Mouse (Mus musculus) embryonic facial prominence, embryonic 10.5 days (tissue): ENCODE data around the gene Plcb1. TPM values are rescaled to one million over a fixed set of nuclear protein-coding genes. Genes with fewer than 3 reads are reported as not detected.

Experiments used
- DNase-seq: peaks from one replicate; pipeline ENCODE4 v3.0.0-alpha.2; 2017; ENCODE audit warnings: low spot score
- H3K27ac ChIP-seq: fragments of 300-500 bp; sonication (generic); replicated peaks from 2 replicates; pipeline ENCODE4 v1.5.1; 2016; ENCODE audit warnings: mild to moderate bottlenecking
- H3K27me3 ChIP-seq: fragments of 300-500 bp; sonication (generic); replicated peaks from 2 replicates; pipeline ENCODE4 v1.6.1; 2016; ENCODE audit warnings: low read depth, mild to moderate bottlenecking; ENCODE audit not compliant: poor library complexity, severe bottlenecking
- H3K36me3 ChIP-seq: fragments of 300-500 bp; sonication (generic); replicated peaks from 2 replicates; pipeline ENCODE4 v1.6.1; 2016; ENCODE audit warnings: mild to moderate bottlenecking, moderate library complexity
- H3K4me1 ChIP-seq: fragments of 300-500 bp; sonication (generic); 2 replicates; pipeline ENCODE4 v1.6.1; 2016
- H3K4me3 ChIP-seq: fragments of 300-500 bp; sonication (generic); 2 replicates; pipeline ENCODE4 v1.5.1; 2016; ENCODE audit warnings: mild to moderate bottlenecking, moderate library complexity
- H3K9me3 ChIP-seq: fragments of 300-500 bp; sonication (generic); 2 replicates; pipeline ENCODE4 v1.6.1; 2016; ENCODE audit warnings: mild to moderate bottlenecking
- WGBS: fragments of 180-500 bp; shearing (Covaris S2); methylation state at CpG from one replicate; pipeline ENCODE4 v1.1.7; 2016; 5-methylcytosine and 5-hydroxymethylcytosine counted together
- polyA plus RNA-seq: library from polyadenylated mRNA; unstranded; fragments of >200 nt; fragmentation: Nextera tagmentation; extraction: Ambion mirVana; gene quantifications from 2 replicates; pipeline ENCODE4 v1.2.1, GENCODE M21; 2016

Plcb1 gene
- polyA plus RNA-seq, 1 experiment from 2014 or later: 6.0 TPM

DNA sequence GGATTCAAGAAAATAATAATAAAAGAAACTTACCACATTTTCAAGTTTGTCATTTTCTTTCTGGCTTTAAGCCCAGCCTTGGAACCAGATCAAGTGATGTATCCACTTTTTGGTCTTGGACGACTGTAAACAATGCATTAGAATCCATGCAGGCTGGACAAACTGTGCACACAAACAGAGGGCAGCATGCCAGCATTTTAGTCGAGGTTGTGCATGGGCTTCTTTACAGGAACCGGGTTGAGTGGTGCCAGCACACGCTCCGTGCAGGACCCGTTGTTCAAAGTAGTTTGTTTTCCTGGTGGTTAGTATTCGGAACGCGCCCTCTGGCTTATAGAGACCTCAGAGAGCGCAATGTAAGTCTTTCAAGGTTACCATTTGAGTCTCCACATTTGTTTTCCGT is 30.5 kb downstream of the Plcb1 start:
- DNase-seq: no peak
- WGBS: 87% methylated on average over 11 of the region's 11 CpGs

DNA sequence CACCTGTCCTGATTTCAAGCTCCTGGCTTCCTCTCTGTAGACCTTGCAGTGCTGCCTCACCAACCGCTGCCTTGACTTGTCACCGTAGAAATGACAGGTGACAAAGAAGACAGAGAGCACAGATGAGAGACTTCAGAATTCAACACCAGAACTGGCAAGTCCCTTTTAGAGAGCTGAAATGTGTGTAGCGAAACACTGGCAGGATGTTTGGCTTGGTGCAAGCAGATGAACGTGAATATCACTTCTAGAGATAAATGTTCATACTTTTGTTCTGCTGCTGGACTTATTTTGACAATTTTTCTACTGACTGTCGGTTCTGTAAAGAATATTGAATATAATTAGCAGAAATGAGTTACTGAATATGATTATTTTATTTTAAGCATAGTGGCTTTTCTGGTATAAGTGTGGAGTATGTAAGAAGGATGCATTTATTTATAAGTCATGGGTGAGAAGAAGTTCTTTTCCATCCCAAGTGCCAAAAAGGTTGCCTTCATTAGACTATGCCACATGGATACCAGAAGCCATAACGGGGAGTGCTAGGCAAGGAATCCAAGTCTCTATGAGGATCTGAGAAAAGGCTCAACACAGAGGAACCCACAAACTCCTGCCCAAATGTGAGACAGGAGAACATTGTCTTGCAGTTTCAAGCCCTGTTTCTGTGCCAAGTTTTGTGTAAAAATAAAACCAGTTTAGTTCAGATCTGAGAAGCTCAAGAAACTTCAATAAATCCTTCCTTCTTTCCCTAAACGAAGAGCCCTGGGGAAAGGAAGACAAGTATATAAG is 31.4 kb downstream of the Plcb1 start:
- H3K4me3 ChIP-seq: no peak overlapping the region
- H3K27ac ChIP-seq: no peak overlapping the region
- H3K36me3 ChIP-seq: no peaks in the 10 kb centered on the region
- WGBS: 91% methylated on average over 7 of the region's 7 CpGs
- H3K9me3 ChIP-seq: no peaks in the 10 kb centered on the region
- no peak for DNase-seq
- no peaks in the 10 kb centered on the region for H3K27me3 ChIP-seq
- no peaks in the 10 kb centered on the region for H3K4me1 ChIP-seq

More for the DNA sequence above, 30.5 kb downstream of the Plcb1 start:
- Histone ChIP-seq H3K4me1 (no peaks in the 10 kb centered on the region), H3K27ac (no peak overlapping the region), H3K4me3 (no peak overlapping the region), H3K36me3 (no peaks in the 10 kb centered on the region), H3K27me3 (no peaks in the 10 kb centered on the region), H3K9me3 (no peaks in the 10 kb centered on the region)

DNA sequence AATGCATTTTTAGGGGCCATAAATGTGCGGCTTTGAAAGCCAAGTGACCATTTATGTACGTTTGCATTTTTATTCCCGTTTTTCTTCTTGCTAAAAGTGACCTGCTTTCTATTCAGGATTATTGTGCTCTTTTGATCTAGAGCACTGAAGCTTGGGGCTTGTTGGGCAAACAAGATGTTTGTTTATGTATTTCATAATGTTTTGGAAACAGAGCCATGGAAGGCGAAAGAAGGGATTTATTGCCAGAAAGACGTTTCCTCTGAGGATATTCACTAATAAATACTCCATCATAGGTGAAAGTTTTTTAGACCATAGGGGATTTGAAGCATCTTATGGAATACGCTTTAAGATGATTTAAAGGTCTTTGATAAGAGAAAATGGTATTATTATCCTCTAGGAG is 35.3 kb downstream of the Plcb1 start:
- no peak overlapping the region for H3K4me3 ChIP-seq
- 83% methylated on average over 6 of the region's 6 CpGs for WGBS
- peaks cover 7% of the 10 kb centered on the region for H3K4me1 ChIP-seq
- H3K27ac ChIP-seq: no peak overlapping the region
- H3K27me3 ChIP-seq: no peaks in the 10 kb centered on the region
- no peak for DNase-seq
- no peaks in the 10 kb centered on the region for H3K9me3 ChIP-seq
- H3K36me3 ChIP-seq: no peaks in the 10 kb centered on the region

DNA sequence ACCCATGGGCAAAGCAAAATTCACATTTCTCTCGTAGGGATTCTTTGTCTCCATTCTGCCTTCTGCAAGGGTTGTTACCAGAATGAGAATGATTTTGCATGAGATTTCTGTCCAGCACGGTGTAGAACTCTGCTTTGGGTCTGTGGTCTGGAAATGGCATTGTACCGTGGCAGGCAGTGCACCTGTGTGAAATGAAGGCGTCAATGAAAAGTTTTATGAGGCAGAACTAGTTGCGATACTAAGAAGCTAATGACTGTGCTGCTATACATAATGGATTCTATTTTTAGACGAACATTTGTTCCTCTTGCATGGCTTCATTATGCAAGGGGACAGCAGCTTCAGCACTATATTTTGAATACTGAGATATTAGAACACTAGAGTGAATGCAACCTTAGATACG is 39.8 kb downstream of the Plcb1 start:
- no peaks in the 10 kb centered on the region for H3K36me3 ChIP-seq
- no peaks in the 10 kb centered on the region for H3K9me3 ChIP-seq
- no peaks in the 10 kb centered on the region for H3K27me3 ChIP-seq
- H3K27ac ChIP-seq: no peak overlapping the region
- peaks cover 14% of the 10 kb centered on the region for H3K4me1 ChIP-seq
- H3K4me3 ChIP-seq: no peak overlapping the region
- WGBS: 75% methylated on average over 7 of the region's 7 CpGs
- DNase-seq: no peak

DNA sequence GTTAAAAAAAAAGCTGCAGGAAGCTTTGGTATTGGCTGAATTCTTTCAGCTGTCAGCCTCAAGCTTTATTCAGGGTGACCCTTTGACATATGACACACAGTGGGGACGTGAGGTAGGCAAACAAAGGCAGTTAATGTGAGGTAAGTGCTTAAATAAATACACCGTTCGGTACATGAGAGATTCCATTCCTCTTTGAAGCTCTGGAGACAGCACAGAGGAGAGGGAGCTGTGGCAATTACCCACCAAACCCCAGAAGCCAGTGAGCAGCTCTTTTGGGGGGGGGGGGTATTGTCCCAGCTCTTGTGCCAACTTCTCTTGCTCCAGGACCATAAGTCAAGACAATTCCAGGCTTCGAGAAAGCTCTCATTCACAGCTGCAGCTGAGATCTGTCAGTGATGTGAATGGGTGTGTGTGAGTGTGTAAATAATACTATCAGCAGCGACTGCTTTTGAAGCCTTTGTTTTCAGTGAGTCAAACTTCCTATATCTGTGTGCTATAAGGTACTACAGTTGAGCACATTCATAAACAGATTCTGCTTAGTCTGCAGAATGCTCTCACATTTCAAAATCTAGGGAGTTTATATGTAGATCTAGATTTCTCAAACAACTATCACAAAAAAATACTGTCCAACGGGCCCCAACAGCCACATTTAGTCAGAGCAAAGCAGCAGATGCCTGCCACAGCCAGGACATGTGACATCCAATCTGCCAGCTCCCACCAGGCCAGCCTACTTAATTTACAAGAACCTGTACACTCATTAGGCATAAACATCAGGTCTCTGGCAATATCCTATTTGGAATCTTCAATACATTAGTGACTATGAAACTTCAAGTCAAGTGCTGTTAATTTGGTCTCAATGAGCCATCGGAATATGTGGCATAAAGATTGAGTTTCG is 40.5 kb downstream of the Plcb1 start:
- 52% methylated on average over 8 of the region's 8 CpGs for WGBS
- Histone ChIP-seq H3K4me3 (no peak overlapping the region), H3K27ac (no peak overlapping the region; the same call in 1 of the 2 replicates), H3K9me3 (no peaks in the 10 kb centered on the region), H3K27me3 (no peaks in the 10 kb centered on the region), H3K4me1 (peaks cover 14% of the 10 kb centered on the region), H3K36me3 (no peaks in the 10 kb centered on the region)
- peak; percentile 13 for DNase-seq

DNA sequence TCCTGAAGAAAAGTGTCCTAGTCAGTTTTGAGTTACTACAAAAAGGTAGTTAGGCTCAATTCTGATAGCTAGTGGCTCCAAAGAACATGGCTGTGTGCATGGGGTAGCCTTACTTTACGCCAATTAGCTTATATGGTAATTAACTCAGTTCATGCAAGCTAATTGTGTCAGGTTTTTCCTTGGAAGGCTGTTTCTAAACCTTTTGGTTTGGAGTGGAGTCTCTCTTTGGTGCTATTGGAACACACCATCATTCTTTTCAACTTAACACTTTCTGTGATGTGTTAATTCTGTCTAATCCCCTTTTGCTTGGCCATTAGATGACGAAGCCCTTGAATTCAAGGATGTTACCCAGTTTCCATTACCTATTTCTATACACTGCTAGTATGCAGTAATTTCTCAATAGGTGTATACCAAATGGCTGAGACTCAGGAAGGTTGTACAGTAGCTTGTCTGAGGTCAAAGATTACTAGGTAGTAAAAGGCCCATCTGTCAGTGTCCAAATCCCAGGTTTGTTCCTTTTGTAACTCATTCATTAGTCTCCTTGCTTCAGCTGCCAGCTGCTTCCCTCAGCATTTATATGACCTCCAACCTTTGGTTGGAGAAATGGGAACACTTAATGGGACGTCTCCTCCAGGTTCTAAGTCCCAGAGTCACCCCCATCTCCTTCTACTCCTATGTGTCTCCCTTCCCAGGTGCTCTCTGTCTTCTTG is 42.1 kb downstream of the Plcb1 start:
- Histone ChIP-seq H3K4me1 (peaks cover 14% of the 10 kb centered on the region), H3K9me3 (no peaks in the 10 kb centered on the region), H3K36me3 (no peaks in the 10 kb centered on the region), H3K4me3 (no peak overlapping the region), H3K27me3 (no peaks in the 10 kb centered on the region), H3K27ac (no peak overlapping the region)
- no peak for DNase-seq
- 79% methylated on average over 3 of the region's 3 CpGs for WGBS

DNA sequence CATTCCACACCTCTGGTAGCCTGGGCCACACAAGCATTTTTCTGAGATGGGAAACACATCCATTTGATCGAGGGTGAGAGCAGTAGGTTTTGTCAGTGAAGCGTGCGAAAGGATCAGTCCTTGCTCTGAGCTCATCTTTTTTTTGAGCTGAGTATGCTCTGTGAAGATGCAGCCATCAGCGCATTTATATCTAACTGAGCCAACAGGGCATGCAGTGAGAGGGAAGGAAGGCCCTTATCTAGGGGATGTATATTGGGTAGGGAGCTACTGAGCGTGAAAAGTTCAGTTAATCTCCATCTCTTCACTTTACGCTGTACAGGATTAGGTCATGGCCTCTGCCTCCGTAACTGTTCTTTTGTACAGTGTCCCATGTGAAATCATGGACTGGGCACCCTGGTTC is 46.0 kb downstream of the Plcb1 start:
- H3K4me1 ChIP-seq: no peaks in the 10 kb centered on the region
- no peaks in the 10 kb centered on the region for H3K36me3 ChIP-seq
- no peak overlapping the region for H3K4me3 ChIP-seq
- no peaks in the 10 kb centered on the region for H3K27me3 ChIP-seq
- H3K27ac ChIP-seq: no peak overlapping the region
- no peak for DNase-seq
- H3K9me3 ChIP-seq: no peaks in the 10 kb centered on the region
- WGBS: 92% methylated on average over 7 of the region's 7 CpGs

DNA sequence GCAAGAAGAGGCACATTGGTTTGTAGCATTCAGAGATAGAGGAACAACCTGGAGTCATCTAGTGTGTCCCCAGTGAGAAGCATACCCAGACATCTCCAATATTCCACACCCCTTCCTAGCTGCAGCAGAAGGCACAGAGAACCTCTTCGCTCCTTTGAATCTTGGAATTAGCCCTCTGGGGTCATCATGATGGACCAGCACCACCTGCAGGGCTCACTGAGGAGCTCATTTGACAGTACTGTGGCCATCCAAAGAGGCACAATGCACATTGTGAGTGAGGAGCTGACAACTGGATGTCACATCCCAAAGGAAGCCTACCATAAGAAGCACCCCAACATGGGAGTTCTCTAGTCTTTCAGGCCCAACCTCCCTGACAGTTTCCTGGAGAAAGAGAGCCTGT is 50.2 kb downstream of the Plcb1 start:
- Histone ChIP-seq H3K27ac (no peak overlapping the region), H3K4me1 (no peaks in the 10 kb centered on the region), H3K27me3 (no peaks in the 10 kb centered on the region), H3K4me3 (no peak overlapping the region), H3K9me3 (no peaks in the 10 kb centered on the region), H3K36me3 (no peaks in the 10 kb centered on the region)
- no peak for DNase-seq
- WGBS: 82% methylated on average over 1 of the region's 1 CpGs

DNA sequence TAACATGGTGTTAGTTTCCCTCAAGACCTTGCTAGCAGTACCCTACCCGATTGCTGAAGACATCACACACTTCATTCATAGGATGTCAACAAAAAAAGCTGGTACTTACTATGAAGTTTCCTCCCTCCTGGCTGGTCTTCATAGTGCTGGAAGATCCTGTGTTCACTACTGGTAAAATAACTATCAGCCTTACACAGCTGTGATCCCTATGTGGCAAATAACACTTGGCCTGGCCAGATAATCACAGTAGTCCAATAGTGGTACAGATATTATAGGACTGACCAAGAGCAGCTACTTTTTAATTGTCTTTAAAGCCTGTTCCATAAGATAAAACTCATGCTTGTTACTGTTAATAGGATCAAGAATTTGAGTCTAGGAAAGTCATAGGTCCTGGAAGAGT is 52.3 kb downstream of the Plcb1 start:
- 91% methylated on average over 1 of the region's 1 CpGs for WGBS
- H3K36me3 ChIP-seq: no peaks in the 10 kb centered on the region
- H3K9me3 ChIP-seq: no peaks in the 10 kb centered on the region
- H3K27me3 ChIP-seq: no peaks in the 10 kb centered on the region
- H3K27ac ChIP-seq: no peak overlapping the region
- H3K4me1 ChIP-seq: no peaks in the 10 kb centered on the region
- no peak overlapping the region for H3K4me3 ChIP-seq
- DNase-seq: no peak

DNA sequence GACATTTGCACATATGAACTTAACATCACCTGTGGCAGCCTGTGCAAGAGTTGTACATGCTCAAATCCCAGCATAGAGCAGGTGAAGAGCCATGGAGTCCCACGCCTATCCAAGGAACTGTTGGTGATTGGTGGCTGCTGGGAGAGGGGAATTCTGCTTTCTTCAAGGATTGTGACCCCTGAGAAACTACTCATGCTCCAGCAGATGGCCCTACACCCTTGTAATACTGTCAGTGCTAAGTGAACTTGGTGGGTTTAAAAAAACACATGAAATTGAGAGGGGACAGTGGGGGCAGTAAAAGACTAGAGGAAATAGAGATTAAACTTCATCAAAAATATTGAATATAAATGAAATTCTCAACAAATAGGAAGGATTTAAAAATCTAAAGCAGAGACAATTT is 53.0 kb downstream of the Plcb1 start:
- no peaks in the 10 kb centered on the region for H3K27me3 ChIP-seq
- WGBS: 76% methylated on average over 1 of the region's 1 CpGs
- no peaks in the 10 kb centered on the region for H3K9me3 ChIP-seq

DNA sequence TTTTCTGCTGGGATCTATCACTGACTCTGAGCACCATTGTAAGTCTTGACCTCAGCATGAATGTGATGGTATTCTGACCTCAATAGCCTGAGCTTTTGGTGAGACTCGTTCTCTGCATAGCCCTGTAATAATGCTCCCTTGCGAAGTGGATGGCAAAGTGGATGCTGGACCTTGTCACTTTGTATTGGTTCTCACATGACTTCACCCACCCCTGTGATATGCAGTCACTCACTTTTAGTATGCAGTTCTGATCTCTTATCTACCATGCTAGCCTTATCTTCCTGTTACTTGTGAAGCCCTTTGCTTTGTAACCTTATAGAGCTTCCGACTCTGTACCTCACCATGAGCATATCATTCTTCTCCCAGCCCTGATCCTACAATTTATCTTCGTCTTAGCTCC is 57.0 kb downstream of the Plcb1 start:
- Histone ChIP-seq H3K9me3 (no peaks in the 10 kb centered on the region), H3K4me1 (no peaks in the 10 kb centered on the region), H3K4me3 (no peak overlapping the region), H3K27me3 (no peaks in the 10 kb centered on the region), H3K27ac (no peak overlapping the region), H3K36me3 (no peaks in the 10 kb centered on the region)
- WGBS: 84% methylated on average over 4 of the region's 4 CpGs
- no peak for DNase-seq

More for the DNA sequence above, 53.0 kb downstream of the Plcb1 start:
- H3K27ac ChIP-seq: no peak overlapping the region
- no peaks in the 10 kb centered on the region for H3K4me1 ChIP-seq
- H3K4me3 ChIP-seq: no peak overlapping the region
- no peaks in the 10 kb centered on the region for H3K36me3 ChIP-seq
- DNase-seq: no peak

DNA sequence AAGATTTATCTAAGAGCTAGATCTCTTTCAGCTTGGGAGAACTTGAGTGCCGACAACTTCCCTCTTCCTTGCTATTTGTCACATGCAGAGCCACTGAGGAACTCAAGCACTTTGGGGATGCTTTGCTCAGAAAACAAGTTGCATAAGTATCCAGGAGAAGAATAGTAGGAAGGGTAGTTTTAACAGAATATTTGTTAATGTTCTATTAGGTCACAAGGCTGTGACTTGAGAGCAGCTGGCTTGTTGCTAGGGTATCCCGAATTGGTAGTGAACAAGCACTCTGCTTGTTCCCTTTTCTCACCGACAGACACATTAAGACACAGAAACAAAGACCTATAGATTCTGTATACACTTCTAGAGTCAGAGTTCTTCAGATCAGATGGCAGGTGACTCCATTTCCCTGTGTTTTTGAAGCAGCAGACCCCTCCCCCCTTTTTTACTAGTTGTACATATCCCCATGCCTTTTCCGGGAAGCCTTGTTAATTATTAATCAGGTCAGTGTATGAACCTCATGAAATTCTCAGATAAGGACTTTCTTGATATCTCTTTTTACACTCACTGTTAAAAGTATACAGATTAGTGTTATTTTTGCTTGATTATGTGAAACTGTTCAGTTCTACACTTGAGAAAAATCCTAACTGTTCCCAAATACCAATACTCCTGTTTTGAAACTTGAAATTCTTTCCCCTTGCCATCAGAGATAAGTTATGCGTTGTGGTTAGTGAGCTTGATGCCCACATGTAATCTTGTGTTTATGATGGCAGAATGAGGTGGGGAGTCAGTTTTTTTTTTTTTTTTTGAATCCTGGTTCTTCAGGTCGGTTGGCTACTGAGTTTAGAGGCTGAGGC is 58.7 kb downstream of the Plcb1 start:
- no peak for DNase-seq
- Histone ChIP-seq H3K9me3 (no peaks in the 10 kb centered on the region), H3K36me3 (no peaks in the 10 kb centered on the region), H3K27me3 (no peaks in the 10 kb centered on the region), H3K4me3 (no peak overlapping the region), H3K4me1 (no peaks in the 10 kb centered on the region), H3K27ac (no peak overlapping the region)
- WGBS: 79% methylated on average over 6 of the region's 6 CpGs
